Mouse (Mus musculus): ENCODE measurements around the gene Rpl10.

Gene Rpl10

GRCm38 (mm10) chrX:74270062-74270901 is at the start of gene Rpl10:
Gene Rpl10 (plus strand): TSS chrX:74270812.
- DNase-seq (ENCODE audit: low spot score) = peak; percentile 92

DNA sequence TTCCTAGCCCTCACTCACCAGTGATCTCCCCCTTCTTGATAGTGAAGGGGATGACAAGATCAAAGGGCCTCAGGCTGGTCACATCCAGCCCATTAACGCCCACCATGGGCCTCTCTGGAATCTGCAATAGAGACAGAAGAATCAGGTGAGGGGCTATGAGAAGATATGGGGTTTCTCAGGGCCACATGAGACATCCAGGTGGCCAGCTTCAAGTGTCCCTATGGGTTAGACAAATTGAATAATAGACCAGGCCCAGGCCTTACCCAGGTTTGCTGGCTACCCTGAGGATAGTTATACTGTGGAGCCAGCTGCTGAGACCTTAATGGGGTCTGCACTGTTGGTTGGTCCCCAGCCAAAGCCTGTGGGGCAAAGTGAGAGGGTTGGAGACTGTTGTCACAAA is 40.6 kb upstream of the Rpl10 start:
- no peak for DNase-seq (ENCODE audit: low spot score)

- DNase-seq (ENCODE audit: low spot score) = no peak
These were observed 37.4 kb upstream of the Rpl10 start for GRCm38 (mm10) chrX:74233196-74233595.

DNA sequence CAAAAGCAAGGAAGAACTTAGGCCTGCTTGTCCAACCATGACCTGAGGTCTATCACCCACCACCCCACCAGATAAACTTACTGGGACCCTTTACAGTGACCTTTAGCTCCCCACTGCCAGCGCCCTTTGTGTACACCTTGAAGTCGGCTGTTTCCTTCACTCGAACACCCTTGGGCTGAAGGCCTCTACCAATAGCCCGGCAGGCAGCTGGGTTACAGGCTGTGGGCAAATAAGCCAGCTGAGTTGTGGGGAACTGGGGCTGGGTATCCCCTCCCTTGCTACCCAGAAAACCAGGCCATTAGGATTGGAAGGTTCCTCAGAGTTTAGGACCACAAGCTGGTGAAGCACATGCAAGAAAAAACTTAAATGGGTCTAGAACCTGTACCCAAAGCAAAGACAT is 30.3 kb upstream of the Rpl10 start:
- no peak for DNase-seq (ENCODE audit: low spot score)

- DNase-seq (ENCODE audit: low spot score) = no peak
These were observed 27.2 kb upstream of the Rpl10 start for GRCm38 (mm10) chrX:74243396-74243795.

GRCm38 (mm10) chrX:74243807-74244206 is 26.8 kb upstream of the Rpl10 start:
- DNase-seq (ENCODE audit: low spot score) = no peak

GRCm38 (mm10) chrX:74244614-74245083 is 26.0 kb upstream of the Rpl10 start:
- no peak for DNase-seq (ENCODE audit: low spot score)

- no peak for DNase-seq (ENCODE audit: low spot score)
These were observed 25.5 kb upstream of the Rpl10 start for GRCm38 (mm10) chrX:74245107-74245506.

GRCm38 (mm10) chrX:74245687-74246086 is 24.9 kb upstream of the Rpl10 start:
- no peak for DNase-seq (ENCODE audit: low spot score)

GRCm38 (mm10) chrX:74246213-74246681 is 24.4 kb upstream of the Rpl10 start:
- no peak for DNase-seq (ENCODE audit: low spot score)

DNA sequence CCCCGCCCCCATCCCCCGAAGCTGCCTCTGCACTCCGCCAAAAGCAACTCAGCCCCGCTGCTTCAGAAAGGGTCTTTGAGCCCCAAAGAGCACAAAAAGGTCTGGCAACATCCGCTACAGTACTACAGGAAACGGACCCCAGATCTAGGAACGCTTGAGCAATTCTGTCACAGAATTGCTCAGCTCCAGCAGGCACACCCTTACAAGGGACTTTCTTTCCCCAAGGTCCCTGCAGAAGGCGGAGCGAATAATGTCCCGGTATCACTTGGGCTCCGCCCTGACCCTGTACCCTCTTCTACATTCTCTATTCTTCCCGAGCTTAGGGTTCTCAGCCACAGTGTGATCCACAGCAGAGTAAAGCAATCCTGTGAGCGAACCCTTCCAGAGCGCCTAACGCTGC is 23.9 kb upstream of the Rpl10 start:
- no peak for DNase-seq (ENCODE audit: low spot score)

GRCm38 (mm10) chrX:74248651-74249050 is 22.0 kb upstream of the Rpl10 start:
- DNase-seq (ENCODE audit: low spot score) = no peak

GRCm38 (mm10) chrX:74249615-74250014 is 21.0 kb upstream of the Rpl10 start, which contains the start of gene Flna:
Gene Flna (minus strand): TSS chrX:74249820.
- no peak for DNase-seq (ENCODE audit: low spot score)

DNA sequence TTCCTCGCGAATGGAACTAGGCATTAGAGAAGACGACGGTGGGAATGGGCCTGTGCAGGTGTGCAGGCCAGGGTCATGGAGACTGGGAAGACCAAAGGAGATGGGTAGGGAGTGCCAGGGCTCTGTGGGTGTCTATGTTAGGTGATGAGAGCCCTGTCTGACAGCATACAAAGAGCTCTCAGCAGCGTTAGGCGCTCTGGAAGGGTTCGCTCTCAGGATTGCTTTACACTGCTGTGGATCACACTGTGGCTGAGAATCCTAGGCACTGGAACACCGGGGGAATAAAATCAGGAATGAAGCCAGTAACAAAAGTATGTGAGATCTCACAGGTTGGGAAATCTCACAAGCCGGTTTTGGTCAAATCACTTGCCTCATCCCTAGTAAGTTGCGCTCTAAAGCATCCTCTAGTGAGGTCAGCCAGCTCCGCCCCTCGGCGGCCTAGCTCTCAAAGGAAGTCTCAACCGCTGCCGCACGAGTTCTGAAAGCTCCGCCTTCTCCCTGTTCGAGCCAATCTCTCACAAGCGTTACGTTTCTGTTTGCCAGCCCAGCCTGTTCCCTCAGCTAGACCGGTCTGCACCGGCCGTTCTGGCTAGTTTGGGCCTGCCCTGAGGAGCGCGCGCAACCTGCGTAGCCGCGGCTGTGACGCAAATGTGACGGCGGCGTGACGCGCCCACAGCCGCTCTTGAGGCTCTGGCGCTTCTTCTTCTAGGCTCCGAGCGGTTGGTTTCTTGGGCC is 16.3 kb upstream of the Rpl10 start, which contains the start of gene Emd:
Gene Emd, plus strand, starts transcription at position 535 of the 735 bp plus-strand sequence.
- DNase-seq (ENCODE audit: low spot score) = no peak

GRCm38 (mm10) chrX:74254888-74255565 is 15.6 kb upstream of the Rpl10 start:
- no peak for DNase-seq (ENCODE audit: low spot score)

DNA sequence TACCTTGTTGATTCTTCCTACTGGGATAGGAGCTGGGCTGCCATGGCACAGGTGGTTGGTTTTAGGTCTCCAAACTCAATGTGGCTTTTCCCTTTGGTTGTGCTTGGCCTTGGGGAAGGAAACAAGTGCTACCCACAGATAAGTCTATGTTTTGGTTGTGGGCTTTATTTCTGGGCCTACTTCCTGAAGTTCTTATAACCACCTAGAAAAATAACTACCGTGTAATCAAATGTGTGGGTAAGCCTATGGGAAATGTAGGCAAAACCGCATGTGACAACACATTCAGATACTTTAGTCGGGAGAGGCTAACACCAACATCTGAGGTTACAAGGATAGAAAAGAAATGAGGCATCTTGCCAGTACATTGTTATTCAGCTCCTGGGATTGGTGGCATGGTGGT is 12.9 kb upstream of the Rpl10 start:
- no peak for DNase-seq (ENCODE audit: low spot score)

GRCm38 (mm10) chrX:74269736-74270061 is 913 bp upstream of the Rpl10 start:
- no peak for DNase-seq (ENCODE audit: low spot score)

GRCm38 (mm10) chrX:74270902-74271551 is 415 bp downstream of the Rpl10 start:
- DNase-seq (ENCODE audit: low spot score) = no peak

DNA sequence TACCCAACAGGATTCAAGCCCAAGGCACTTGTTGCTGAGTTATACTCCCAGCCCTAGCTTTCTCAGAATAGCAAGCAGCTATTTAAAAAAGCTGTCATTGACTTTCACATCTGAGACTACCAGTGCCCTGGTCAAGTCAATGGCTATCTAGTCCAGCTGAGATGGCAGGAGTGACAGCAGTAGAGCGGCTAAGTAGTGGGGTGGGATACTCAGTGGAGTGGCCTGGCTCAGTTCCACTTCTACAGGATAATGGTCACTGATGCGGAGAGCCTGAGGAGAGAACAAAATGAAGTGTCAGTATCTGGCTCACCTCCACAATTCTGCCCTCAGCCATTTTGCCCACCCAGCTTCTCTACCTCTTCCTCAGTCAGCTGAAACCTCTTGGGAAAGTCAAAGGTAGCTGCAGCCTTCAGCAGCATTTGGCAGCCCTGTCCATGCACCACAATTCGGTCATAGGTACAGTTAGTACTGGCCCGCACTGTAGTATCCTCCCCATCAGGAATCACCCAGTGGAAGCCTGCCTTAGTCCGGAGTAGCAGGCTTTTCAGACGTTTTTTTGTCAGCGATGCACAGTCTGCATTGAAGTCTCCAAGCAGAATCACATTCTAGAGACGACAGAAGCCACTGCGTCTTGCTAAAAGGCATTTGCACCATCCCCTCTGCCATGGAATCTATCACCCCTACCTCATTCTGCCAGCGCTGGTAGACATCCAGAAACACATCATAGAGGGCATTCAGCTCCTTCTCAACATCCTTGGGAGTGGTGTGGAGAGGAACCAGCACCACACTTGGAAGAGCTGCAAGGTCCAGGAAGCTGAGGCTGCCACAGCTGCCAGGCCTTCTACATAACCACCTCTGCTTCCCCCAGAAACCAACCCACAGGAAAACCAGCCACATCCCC is 3.1 kb downstream of the Rpl10 start:
- no peak for DNase-seq (ENCODE audit: low spot score)

- no peak for DNase-seq (ENCODE audit: low spot score)
These were observed 7.3 kb downstream of the Rpl10 start for GRCm38 (mm10) chrX:74277916-74278315.
